Mouse (Mus musculus): ENCODE data around the gene Tmem39a. TPM values are rescaled to one million over a fixed set of nuclear protein-coding genes. Genes with fewer than 3 reads are reported as not detected.

Tmem39a gene
- polyA plus RNA-seq, 1 experiment from 2014 or later = 91.6 TPM

GRCm38 (mm10) chr16:38562131-38562967 lies 3.9 kb downstream of the Tmem39a start:
- Histone ChIP-seq H3K27ac (replicated peaks) (peak overlapping the region; percentile 92), H3K4me1 (peaks cover 11% of the 10 kb centered on the region), H3K4me3 (peak overlapping the region; percentile 92), H3K27me3 (ENCODE audit: low read depth, poor library complexity, severe bottlenecking) (peaks cover 5% of the 10 kb centered on the region), H3K9me3 (replicated peaks) (no peaks in the 10 kb centered on the region), H3K36me3 (peaks cover 33% of the 10 kb centered on the region)
- peak; percentile 93 for DNase-seq (ENCODE audit: low spot score)
- WGBS = 7% methylated on average over 37 of the region's 37 CpGs

- DNase-seq (ENCODE audit: low spot score) = no peak
- WGBS = under 1% methylated on average over 25 of the region's 25 CpGs
- Histone ChIP-seq H3K9me3 (replicated peaks) (no peaks in the 10 kb centered on the region), H3K4me3 (peak overlapping the region; percentile 92), H3K27ac (replicated peaks) (peak overlapping the region; percentile 92), H3K4me1 (peaks cover 11% of the 10 kb centered on the region), H3K27me3 (ENCODE audit: low read depth, poor library complexity, severe bottlenecking) (peaks cover 5% of the 10 kb centered on the region), H3K36me3 (peaks cover 39% of the 10 kb centered on the region)
Measured at GRCm38 (mm10) chr16:38562968-38563327, 4.5 kb downstream of the Tmem39a start.

- Histone ChIP-seq H3K27me3 (ENCODE audit: low read depth, poor library complexity, severe bottlenecking) (peaks cover 5% of the 10 kb centered on the region), H3K9me3 (replicated peaks) (no peaks in the 10 kb centered on the region), H3K27ac (replicated peaks) (peak overlapping the region; percentile 92; the same call in 1 of the 2 replicates), H3K4me3 (peak overlapping the region; percentile 92), H3K36me3 (peaks cover 44% of the 10 kb centered on the region), H3K4me1 (peaks cover 11% of the 10 kb centered on the region)
- DNase-seq (ENCODE audit: low spot score) = no peak
- 46% methylated on average over 10 of the region's 10 CpGs for WGBS
Measured at GRCm38 (mm10) chr16:38563516-38563915, 5.0 kb downstream of the Tmem39a start.

DNA sequence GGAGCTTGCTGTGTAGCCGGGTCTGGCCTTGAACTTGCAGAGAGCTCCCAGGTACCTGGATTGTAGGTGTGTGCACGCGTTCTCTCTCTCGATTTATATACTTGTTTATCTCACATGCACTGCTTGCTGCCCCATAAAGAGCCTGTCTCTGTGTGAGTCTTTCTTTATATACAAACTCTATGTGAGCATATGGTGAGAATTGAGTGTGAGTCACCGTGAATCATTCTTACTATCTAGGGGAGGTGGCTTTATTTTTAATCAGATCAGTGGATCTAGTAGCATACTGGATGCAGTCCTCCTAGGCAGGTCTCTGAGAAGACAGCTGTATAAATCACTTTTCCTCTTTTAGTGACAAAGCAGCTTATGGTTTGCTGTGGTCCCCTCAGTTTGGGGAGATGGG lies 9.7 kb downstream of the Tmem39a start:
- H3K27ac ChIP-seq (replicated peaks) = no peak overlapping the region
- H3K27me3 ChIP-seq (ENCODE audit: low read depth, poor library complexity, severe bottlenecking) = no peaks in the 10 kb centered on the region
- peaks cover 11% of the 10 kb centered on the region for H3K4me1 ChIP-seq
- WGBS = 97% methylated on average over 5 of the region's 5 CpGs
- H3K4me3 ChIP-seq = no peak overlapping the region
- DNase-seq (ENCODE audit: low spot score) = no peak
- peaks cover 89% of the 10 kb centered on the region for H3K36me3 ChIP-seq
- H3K9me3 ChIP-seq (replicated peaks) = no peaks in the 10 kb centered on the region

GRCm38 (mm10) chr16:38571481-38571880 lies 13.0 kb downstream of the Tmem39a start:
- Histone ChIP-seq H3K4me3 (no peak overlapping the region), H3K27me3 (ENCODE audit: low read depth, poor library complexity, severe bottlenecking) (no peaks in the 10 kb centered on the region), H3K27ac (replicated peaks) (no peak overlapping the region), H3K9me3 (replicated peaks) (no peaks in the 10 kb centered on the region), H3K4me1 (no peaks in the 10 kb centered on the region), H3K36me3 (peaks cover 92% of the 10 kb centered on the region)
- no peak for DNase-seq (ENCODE audit: low spot score)
- 94% methylated on average over 3 of the region's 3 CpGs for WGBS

- H3K9me3 ChIP-seq (replicated peaks) = no peaks in the 10 kb centered on the region
- 94% methylated on average over 7 of the region's 7 CpGs for WGBS
- no peak for DNase-seq (ENCODE audit: low spot score)
- H3K27ac ChIP-seq (replicated peaks) = no peak overlapping the region
- H3K36me3 ChIP-seq = peaks cover 94% of the 10 kb centered on the region
- H3K27me3 ChIP-seq (ENCODE audit: low read depth, poor library complexity, severe bottlenecking) = no peaks in the 10 kb centered on the region
- no peak overlapping the region for H3K4me3 ChIP-seq
- no peaks in the 10 kb centered on the region for H3K4me1 ChIP-seq
Measured at GRCm38 (mm10) chr16:38584761-38585160, 26.3 kb downstream of the Tmem39a start.

- Histone ChIP-seq H3K4me1 (no peaks in the 10 kb centered on the region), H3K36me3 (peaks cover 98% of the 10 kb centered on the region), H3K9me3 (replicated peaks) (no peaks in the 10 kb centered on the region), H3K27me3 (ENCODE audit: low read depth, poor library complexity, severe bottlenecking) (no peaks in the 10 kb centered on the region), H3K4me3 (no peak overlapping the region), H3K27ac (replicated peaks) (no peak overlapping the region)
- no peak for DNase-seq (ENCODE audit: low spot score)
- WGBS = 94% methylated on average over 5 of the region's 5 CpGs
Measured at GRCm38 (mm10) chr16:38585186-38585585, 26.7 kb downstream of the Tmem39a start.

- Histone ChIP-seq H3K4me1 (no peaks in the 10 kb centered on the region), H3K36me3 (peaks cover 98% of the 10 kb centered on the region), H3K9me3 (replicated peaks) (no peaks in the 10 kb centered on the region), H3K4me3 (no peak overlapping the region), H3K27ac (replicated peaks) (no peak overlapping the region), H3K27me3 (ENCODE audit: low read depth, poor library complexity, severe bottlenecking) (no peaks in the 10 kb centered on the region)
- DNase-seq (ENCODE audit: low spot score) = no peak
- WGBS = 97% methylated on average over 5 of the region's 5 CpGs
Measured at GRCm38 (mm10) chr16:38587163-38587562, 28.7 kb downstream of the Tmem39a start.

DNA sequence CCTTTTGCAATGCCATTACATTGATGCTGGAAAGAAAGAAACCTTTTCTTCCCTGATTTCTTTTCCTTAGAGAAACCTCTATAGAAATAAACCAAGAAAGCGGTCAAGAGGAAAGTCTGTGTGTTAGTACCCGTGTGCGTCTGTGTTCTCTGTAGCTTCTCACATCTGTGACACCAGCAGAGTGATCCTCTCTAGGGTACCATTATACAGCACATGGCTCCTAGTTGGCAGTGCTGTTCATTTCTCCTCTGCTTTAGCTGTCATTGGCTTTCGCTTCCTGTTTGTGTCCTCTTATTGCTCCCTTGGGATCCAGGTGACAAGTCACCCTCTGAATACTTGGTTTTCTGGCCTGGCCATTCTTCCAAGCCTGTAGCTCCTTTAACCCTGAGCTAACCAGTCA lies 29.1 kb downstream of the Tmem39a start:
- no peak overlapping the region for H3K4me3 ChIP-seq
- no peaks in the 10 kb centered on the region for H3K27me3 ChIP-seq (ENCODE audit: low read depth, poor library complexity, severe bottlenecking)
- DNase-seq (ENCODE audit: low spot score) = no peak
- peaks cover 98% of the 10 kb centered on the region for H3K36me3 ChIP-seq
- no peak overlapping the region for H3K27ac ChIP-seq (replicated peaks)
- no peaks in the 10 kb centered on the region for H3K9me3 ChIP-seq (replicated peaks)
- H3K4me1 ChIP-seq = no peaks in the 10 kb centered on the region
- WGBS = 97% methylated on average over 4 of the region's 4 CpGs

DNA sequence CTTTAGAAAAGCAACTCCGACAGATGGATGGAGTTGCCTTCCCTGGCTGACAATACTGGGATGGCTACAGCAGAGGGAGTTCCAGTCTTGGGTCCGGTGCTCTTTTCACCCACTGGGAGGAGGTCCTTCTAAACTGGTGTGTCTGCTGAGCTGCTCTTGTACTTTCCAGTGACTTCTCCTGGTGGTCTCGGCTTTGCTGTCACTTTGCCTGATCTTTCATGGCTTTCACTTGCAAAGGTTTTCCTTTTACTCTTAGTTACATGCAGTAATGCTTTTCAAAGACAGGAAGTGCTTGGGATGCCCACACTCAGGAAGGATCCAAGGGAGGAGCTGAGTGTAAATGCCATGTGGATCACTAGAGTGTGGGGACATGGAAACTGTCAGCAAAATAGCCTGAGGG lies 33.0 kb downstream of the Tmem39a start:
- H3K4me3 ChIP-seq = no peak overlapping the region
- no peak for DNase-seq (ENCODE audit: low spot score)
- no peaks in the 10 kb centered on the region for H3K27me3 ChIP-seq (ENCODE audit: low read depth, poor library complexity, severe bottlenecking)
- WGBS = 86% methylated on average over 3 of the region's 3 CpGs
- H3K4me1 ChIP-seq = no peaks in the 10 kb centered on the region
- no peaks in the 10 kb centered on the region for H3K9me3 ChIP-seq (replicated peaks)
- peaks cover 81% of the 10 kb centered on the region for H3K36me3 ChIP-seq
- H3K27ac ChIP-seq (replicated peaks) = no peak overlapping the region

DNA sequence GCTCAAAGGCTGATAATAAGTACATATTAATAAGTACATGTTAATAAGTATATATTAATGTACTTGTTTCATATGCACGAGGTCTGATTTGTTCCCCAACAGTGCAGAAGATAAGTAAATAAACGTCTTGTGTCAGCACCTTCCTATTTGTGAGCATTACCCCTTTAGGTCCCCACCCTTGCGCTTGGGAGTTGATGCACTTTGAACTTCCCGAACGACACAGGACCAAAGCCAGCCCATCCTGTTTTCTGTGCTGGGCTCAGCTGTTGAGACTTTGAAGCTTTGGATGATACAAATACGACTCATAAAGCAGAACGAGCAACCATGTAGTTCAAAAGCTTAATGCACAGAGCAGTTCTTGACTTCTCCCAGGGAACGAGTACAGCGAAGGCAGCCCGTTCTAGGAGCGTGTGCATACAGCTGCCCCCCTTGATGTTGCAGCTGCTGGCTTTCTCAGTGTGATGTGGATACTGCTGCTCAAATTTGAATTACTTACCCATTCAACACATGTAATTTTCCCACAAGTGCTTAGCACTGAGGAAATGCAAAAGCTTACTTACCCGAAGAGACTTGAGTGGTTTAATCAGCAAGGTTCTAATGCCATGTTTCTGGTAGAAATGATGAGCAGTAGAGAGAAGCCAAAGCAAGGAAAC lies 33.7 kb downstream of the Tmem39a start:
- WGBS = 94% methylated on average over 12 of the region's 12 CpGs
- Histone ChIP-seq H3K4me3 (no peak overlapping the region), H3K9me3 (replicated peaks) (no peaks in the 10 kb centered on the region), H3K4me1 (no peaks in the 10 kb centered on the region), H3K27ac (replicated peaks) (no peak overlapping the region), H3K36me3 (peaks cover 74% of the 10 kb centered on the region), H3K27me3 (ENCODE audit: low read depth, poor library complexity, severe bottlenecking) (no peaks in the 10 kb centered on the region)
- DNase-seq (ENCODE audit: low spot score) = no peak

GRCm38 (mm10) chr16:38592946-38593345 lies 34.4 kb downstream of the Tmem39a start:
- Histone ChIP-seq H3K4me3 (no peak overlapping the region), H3K27ac (replicated peaks) (no peak overlapping the region), H3K4me1 (no peaks in the 10 kb centered on the region), H3K36me3 (peaks cover 66% of the 10 kb centered on the region), H3K9me3 (replicated peaks) (no peaks in the 10 kb centered on the region), H3K27me3 (ENCODE audit: low read depth, poor library complexity, severe bottlenecking) (no peaks in the 10 kb centered on the region)
- no peak for DNase-seq (ENCODE audit: low spot score)
- WGBS = 95% methylated on average over 4 of the region's 4 CpGs

- Histone ChIP-seq H3K27me3 (ENCODE audit: low read depth, poor library complexity, severe bottlenecking) (no peaks in the 10 kb centered on the region), H3K27ac (replicated peaks) (no peak overlapping the region), H3K36me3 (peaks cover 51% of the 10 kb centered on the region), H3K4me1 (no peaks in the 10 kb centered on the region), H3K9me3 (replicated peaks) (no peaks in the 10 kb centered on the region), H3K4me3 (no peak overlapping the region)
- no peak for DNase-seq (ENCODE audit: low spot score)
- WGBS = 91% methylated on average over 1 of the region's 1 CpGs
Measured at GRCm38 (mm10) chr16:38594435-38594834, 35.9 kb downstream of the Tmem39a start.
